Mouse (Mus musculus) left cerebral cortex, adult 8-10 months (tissue): ENCODE data around the gene Cda. TPM values are rescaled to one million over a fixed set of nuclear protein-coding genes. Genes with fewer than 3 reads are reported as not detected.

ENCODE experiments used
- DNase-seq, 2 experiments: peaks; one replicate each; pipeline ENCODE4 v3.0.0; 2022; ENCODE audit warnings: low spot score in 2 of 2
- total RNA-seq, 4 experiments: library from RNA; stranded (reverse); gene quantifications; 2 replicates each; pipeline ENCODE4 v1.2.4; 2022

Cda gene
- total RNA-seq, 4 experiments from 2014 or later, result 3.4 to 5.3 (median 4.4) TPM

DNA sequence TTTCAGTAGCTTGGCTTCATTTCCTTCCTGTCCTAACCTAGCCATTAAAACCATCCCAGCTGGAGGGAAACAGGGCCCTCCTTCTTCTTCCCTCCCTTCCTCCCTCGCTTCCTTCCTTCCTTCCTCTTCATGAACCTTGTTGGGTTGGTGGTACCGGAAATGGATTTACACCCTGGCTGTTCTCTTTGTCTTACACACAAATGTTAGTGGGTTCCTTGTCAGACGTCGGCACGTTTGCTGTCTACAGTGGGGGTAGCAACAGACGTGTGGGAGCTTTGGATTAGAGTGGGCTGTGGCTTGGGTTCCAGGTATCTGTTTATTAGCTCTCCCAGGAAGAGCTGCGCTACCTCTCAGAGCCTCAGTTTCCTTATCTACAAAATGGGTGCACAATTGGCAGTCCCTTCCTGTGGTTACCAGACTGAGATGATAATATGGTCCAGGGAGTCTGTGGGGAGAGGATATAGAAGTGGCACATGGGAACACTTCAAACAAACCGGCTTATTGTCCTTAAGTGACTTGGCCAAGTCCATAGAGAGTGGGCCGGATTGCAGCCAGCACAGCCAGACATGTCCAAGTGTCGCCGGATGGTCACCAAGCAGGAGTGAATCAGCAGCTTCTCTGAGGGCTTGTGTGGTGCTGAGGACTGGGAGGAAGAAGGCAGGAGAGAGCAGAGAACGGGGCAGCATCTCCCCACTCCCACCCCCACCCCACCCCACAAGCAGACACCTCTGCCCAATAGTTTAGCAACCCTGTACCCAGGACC is 887 bp upstream of the Cda start:
- no peak for DNase-seq

DNA sequence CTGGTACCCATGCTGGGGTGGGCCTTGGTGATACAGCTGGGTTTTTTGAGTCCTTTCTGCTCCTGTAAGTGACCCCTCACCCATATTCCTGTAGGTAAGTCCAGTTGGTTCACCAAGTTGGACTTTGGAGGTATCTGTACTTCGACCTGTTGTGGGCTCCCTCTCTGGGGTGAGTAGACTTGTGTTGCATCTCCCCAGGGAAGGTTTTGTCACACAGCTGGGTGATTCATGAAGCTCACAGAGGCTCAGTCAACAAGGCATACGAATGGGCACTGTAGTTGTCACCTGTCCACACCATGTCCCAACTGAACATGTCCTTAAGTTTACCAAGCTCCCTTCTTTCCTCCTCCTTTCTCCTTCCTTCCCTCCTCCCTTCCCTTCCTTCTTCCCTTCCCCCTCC is 1.2 kb downstream of the Cda start:
- DNase-seq, result no peak

DNA sequence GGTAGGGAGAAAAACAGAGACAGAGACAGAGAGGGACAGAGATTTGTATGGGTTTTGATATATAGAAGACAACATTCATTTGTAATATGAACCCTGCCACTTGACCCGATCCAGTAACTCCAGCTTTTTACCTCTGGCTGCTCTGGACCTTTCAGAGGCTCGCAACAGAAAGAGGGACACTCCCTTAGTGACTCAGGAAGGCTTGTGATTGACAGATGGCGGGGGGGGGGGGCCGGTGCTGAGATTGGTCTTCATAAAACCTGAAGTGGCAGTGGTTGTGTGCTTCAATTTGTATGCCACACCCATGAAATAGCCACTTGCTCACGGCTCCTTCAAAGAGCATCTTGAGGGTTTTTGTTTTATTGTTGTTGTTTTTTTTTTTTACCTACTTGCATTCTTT is 4.3 kb downstream of the Cda start:
- DNase-seq, result no peak

DNA sequence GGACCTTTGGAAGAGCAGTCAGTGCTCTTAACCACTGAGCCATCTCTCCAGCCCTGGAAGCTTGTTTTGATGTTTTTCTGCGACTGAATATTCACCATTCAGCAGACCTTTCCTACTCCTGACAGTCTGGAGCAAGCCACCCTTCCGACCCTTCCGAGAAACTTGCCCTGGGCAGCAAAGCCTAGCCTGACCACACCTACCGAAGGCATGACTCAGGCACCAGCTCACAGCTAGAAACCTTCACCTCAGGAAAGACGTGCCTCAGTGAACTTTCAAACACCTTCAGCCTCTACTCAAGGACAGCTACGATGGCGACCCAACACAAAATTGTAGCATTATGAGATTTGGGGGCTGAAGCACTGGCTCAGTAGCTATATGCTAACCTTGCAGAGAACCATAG is 4.9 kb downstream of the Cda start:
- DNase-seq, result no peak

DNA sequence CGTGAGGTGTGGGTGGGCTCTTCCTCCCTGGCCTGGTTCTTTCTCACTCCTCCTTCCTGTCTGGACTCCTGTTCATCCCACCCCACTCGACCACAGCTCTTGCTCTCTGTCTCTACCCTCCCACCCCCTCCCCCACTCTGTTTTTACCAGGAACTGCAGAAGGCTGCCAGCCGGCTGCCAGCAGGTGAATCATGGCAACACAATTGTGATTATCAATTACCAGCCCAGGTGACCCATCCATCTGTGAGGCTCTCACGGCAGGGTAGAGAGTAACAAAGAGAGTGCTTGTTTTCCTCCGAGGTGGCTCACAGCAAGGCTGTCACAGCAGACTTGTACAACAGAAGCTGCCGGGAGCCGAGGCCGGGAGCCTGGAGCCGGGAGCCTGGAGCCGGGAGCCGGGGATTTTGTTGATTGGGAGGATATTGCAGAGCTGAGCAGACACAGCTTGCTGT is 6.4 kb downstream of the Cda start:
- DNase-seq, result no peak

DNA sequence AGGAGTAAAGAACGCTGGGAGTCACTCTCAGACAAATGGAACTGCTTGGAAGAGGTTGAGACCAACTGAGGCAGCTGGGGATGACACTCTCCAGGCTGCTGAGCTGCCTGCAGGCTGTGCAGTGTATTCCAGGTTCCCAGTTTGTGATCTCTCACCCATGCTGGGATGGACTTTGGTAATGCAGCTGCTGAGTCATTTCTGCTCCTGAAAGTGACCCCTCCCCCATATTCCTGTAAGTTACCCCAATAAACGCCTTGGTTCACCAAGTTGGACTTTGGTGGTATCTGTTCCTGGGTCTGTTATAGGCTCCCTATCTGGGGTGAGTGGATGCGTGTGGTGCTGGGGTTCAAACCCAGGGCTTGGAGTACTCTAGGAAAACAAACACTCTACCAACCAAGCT is 9.6 kb downstream of the Cda start:
- no peak for DNase-seq

DNA sequence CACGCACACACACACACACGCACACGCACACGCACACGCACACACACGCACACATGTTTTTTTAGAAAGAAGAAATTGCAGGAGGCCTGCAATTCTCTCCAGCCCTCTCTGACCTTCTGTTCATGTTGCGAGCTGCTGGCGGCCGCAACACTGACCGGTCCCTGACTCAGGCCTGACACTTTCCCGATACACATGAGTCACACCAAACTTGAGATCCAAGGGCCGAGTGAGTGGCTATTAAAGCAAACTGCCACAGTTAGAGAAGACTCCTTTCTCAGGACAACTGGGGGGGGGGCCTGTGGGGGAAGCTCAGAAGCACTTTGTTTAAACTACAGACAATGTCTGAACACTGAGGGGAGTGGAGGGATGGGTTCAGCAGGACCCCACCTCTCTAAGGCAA is 11.2 kb downstream of the Cda start:
- DNase-seq, result no peak

DNA sequence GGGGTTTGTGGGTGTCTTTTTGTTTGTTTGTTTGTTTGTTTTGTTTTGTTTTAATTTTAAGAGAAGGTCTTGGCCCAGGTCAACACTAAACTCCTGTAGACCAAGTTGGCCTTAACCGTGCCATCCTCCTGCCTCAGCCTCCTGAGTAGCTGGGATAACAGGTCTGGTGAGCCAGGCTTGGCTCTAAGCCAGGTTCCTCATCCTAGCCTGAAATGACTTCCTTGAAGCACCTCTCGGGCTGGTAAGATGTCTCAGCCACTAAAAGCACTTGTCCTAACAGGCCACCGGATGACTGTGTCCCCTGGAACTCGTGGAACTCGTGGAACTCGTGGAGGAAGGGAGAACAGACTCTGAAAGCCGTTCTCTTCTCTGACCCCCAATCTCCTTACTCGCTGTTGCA is 11.7 kb downstream of the Cda start:
- no peak for DNase-seq

DNA sequence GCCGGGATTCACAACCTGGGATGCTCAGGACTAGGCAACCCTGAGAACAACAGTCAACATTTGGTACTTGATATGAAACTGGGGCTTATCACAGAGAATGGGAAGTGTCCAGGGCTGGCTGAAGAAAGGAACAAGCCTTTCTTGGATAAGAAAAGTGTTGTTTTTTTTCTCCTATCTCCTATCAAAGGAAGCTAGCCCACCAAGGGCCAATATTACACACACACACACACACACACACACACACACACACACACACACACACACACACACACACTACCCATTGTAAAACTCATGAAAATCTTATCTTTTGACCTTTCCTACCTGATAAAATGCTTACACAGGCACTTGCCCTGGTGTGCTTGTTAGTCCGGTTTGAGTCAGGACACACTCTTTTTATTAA is 12.3 kb downstream of the Cda start:
- DNase-seq, result no peak

DNA sequence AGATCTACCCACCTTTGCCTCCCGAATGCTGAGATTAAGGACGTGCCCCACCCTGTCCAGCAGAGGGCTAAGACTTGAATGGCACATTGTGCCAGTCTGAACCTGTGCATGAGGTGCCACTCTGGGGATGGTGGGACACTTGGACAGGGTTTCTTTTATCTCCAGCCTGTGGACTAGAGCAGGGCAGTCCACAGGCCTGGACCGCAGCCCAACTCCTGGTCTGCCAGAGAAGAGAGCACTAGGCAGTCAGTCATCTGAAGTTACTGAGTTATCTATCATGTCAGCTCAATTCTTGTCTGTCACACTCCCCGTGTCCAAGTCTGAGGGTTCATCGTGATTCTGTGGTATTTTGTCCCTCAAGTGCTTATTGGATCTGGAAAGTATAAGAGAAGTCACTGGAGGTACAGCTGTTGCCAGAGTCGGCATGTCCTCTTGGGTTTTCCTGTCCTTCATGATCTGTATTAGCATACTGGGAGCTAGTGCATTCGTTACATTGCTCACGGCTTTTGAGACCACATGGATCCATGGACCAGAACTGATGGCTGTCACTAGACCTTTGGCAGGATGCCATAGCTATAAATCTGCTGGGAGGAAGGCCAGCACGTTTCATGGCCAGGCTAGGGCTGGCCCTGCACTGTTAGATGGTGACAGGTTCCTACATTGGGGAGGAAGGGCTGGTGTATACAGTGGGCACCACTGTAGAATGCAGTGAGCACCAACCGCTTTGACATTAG is 14.2 kb downstream of the Cda start:
- no peak for DNase-seq

DNA sequence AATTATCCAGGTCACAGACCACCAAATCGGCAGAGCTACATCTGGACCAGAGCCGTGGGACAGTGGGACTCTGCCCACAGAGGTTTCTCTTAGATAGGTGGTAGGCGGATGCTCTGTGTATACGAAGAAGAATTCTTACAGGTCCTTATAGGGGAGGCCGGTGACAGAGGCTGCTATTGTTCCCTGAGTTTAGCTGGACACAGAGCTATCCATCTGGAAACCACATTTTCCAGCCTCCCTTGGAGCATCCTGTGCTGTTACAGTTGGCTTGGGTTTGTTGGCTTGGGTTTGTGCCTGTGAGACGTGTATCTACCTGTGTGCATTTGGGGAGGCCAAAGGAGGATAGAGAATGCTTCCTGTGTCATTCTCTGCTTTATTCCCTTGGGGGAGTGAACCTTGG is 15.1 kb downstream of the Cda start:
- DNase-seq, result no peak

DNA sequence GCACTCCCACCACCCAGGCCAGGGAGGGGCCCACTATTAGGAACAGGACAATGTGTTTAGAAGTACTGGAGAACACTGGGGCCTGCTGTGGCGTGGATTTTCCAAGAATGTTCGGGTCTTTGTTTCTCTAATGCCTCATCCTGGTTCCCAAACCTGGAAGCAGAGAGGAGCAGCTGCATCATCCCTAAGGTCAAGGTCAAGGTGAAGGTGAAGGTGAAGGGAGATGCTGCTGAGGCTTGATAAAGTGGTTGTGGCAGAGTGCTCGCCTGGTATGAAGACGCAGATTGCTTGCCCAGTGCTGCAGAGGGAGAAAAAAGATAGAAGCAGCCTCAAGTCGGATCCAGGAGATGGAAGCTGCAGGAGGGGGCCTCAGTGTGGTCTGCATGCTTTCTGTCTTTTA is 16.0 kb downstream of the Cda start:
- DNase-seq, result no peak

DNA sequence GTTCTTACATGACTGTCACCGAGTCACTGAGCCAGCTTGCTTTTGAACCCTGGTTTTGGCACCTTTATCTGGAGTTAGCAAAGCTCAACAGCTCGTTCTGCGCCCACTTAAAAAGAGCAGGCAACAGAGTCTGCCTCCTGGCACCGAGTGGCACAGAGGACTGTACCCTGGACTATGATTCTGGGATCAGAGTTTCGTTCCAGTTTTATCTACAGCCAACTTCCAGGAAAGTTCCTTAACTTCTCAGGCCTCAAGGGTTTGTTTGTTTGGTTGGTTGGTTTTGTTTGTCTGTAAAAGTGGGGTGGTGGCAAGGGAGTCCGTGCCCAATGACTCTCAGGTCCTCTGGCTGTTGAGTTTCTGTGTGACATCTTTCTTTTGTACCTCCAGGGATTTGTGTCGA is 19.1 kb downstream of the Cda start:
- no peak for DNase-seq

DNA sequence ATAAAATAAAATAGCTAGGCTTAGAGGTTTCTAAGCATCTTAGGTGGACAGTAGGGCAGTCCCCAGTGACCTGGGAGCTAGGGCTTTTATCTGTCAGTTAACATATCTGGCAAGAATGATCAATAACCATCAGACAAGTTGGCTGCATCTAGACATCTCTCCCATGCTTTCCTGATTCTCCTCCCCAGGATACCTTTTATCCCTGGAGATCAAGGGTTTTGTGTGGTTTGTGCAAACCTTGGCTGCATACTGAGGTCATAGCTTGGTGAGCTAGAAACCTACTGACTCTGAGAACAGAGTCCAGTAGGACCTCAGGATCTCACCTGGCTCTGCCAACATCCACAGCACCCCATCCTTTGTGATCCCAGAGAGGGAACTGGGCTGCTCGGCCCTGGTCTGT is 20.5 kb downstream of the Cda start:
- DNase-seq, result no peak

DNA sequence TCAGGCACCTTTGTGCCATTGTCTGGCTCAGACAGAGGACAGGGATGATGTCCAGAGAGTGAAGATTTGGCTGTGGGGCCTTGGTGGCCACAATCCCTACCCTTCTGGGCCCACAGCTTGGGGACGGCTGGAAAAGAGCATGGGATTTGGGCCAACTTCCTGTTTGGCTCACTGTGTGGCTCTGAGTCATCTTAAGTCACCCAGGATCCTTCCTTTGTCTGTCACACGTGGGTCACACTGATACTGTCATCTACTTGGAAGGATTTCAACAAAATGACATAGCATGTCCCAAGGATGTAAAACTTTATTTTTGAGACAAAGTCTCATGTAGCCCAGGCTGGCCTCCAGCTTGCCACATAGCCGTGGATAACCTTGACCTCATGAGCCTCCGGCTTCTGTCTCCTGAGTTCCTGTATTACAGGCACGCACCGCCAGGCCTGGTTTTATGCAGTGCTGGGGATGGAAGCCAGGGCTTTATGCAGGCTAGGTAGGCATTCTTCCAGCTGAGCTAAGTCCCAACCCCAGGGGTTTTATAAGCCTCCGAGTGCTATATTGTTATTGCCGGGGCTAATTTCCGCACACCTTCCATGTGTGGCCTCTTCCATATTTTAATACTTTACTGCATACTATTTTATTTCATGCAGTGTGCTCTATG is 22.8 kb downstream of the Cda start:
- DNase-seq, result no peak

DNA sequence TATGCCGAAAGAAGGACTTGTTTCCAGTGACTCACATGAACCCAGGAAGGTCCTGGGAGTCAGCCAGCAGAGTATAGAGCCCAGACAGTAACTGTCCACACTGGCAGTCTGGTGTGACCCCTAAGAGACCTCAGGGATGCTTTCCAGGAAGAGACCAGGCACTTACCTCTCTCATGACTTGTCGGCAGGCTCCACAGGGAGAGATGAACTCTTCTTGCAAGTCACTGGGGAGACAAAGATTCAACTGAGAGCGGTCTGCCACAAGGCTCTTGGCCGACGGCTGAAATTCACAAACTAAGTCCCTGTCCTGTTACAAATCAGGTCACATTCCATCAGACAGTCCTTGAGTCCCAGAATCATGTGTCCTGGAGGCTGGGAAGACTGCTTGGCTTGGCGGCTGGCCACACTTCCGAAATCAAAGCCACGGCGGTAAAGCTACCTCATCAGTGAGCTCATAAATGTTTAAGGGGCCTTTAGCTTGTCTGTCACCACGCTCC is 24.4 kb downstream of the Cda start:
- DNase-seq, result no peak

DNA sequence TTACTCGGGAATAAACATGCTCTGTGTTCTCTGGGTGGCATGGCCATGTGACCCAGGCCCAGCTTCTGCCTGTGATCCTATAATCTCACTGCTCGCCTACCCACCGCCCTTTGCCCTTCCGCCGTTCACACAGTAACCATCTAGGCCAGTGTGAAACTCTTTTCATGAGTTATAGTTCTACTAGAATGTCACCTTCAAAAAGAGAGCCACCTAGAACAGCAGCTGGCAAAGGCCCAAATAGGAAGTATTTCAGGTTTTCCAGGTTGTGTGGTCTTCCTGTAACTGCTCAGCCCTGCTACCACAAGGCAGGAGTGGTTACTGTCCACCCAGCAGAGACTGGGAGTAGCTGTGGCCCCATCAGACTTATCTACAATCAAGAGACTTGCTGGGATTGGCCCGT is 25.0 kb downstream of the Cda start:
- DNase-seq, result no peak

DNA sequence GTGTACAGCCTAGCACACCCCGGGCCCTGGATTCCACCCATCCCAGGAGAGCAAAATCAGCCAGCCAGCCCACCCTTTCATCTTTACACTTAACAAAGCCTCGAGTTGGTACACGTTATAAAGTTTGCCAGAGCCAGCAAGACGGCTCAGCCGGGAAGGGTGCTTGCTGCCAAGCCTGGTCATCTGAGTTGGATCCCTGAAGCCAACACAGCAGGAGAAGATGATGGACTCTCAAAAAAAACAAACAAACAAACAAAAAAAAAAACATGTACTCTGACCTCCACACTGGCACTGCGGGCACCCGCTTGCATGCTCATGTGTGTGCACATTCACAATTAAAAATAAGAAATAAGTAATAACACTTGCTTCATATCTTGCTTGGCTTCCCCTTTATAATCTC is 25.7 kb downstream of the Cda start:
- DNase-seq, result no peak

DNA sequence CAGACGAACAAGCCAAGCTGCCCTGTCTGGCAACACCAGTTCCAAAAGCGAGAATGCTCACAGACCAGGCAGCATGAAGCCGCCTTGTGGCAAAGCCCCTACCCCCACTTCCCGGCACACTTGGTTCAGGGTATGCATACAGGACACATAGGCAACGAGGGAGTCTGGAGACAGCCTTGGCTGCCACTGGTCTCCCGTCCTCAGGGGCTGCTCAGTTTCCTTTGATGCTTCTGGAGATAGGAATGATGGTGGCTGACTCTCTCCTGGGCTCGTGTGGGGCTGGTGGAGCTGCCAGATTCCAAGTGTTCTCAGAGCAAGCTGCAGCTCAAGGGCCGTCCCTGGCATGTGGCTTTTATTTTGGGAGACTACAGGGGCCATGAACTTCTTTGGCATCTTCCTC is 26.4 kb downstream of the Cda start:
- DNase-seq, result no peak

DNA sequence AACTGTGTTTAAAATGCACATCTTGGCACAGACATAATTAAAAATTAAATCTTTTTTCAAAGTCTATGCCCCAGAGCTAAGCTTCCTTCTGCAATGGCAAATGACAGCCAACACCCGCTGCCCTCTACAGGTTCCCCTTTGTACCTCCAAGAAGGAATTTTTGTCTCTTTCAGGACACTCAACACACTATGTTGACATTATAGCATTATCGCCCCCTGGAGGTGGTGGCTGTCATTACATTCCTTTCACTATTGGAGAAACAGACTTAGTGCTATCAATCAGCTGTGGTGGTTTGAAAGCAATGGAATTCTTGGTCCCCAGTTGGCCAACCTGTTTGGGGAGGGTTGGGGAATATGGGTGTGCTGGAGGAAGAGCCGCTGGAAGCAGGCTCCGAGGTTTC is 27.8 kb downstream of the Cda start:
- DNase-seq, result no peak

DNA sequence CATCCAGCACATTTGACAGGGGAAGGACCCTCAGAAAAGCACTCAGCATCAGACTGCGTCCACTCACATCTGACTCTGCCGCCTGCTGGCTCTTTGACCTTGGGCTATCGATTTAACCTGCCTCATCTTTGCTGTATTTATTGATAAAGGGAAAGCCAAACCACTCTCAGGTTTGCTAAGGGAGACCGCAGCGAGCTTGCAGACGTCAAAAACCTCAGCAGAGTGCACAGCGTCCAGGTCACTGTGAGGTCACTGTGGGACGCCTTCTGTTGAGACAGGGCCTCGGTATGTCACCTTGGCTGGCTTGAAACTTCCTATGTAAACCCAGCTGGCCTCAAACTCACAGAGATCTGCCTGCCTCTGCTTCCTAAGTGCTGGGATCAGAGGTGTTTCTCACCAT is 30.5 kb downstream of the Cda start:
- no peak for DNase-seq

DNA sequence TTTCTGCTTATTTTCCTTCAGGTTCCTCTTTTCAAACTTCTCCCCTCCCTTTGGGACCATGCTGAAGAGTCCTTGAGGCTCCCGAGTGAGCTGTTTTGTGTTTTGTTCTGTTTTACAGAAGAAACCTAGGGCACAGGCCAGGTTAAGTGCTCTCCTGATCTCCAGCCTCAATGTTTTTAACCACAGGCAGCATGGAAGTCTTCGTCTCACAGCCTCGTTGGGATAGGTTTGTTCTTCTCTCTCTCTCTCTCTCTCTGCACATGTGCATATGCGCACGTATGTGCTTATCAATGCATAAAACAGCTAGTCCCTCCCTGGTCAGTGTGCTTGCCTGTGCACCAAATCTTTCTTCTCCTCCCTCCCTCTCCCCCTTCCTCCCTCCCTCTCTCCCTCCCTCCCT is 30.9 kb downstream of the Cda start:
- DNase-seq, result no peak

DNA sequence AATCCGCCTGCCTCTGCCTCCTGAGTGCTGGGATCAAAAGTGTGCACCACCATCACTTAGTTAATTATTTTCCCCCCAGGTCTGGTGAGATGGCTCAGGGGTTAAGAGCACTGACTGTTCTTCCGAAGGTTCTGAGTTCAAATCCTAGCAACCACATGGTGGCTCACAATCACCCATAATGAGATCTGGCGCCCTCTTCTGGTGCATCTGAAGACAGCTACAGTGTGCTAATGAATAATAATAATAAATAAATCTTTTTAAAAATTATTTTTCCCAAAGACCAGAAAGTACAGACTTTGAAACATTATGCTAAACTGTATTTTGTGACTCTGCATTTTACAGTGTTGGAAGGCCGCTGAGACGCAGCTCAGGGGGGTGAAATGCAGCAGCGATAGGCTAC is 32.1 kb downstream of the Cda start:
- no peak for DNase-seq
